Mouse (Mus musculus) neural tube, embryonic 14.5 days (tissue): ENCODE measurements around the gene Yy1. TPM values are rescaled to one million over a fixed set of nuclear protein-coding genes. Genes with fewer than 3 reads are reported as not detected.
"Not testable (repeated sequence)": the region's sequence is repeated elsewhere in the genome, so short reads cannot be mapped to it uniquely, and the experiment has no call there.

Experiments
- ATAC-seq: fragments of 200-750 bp; cut with Nextera tagmentation; 2 replicates; pipeline ENCODE4 v1.8.0; 2017; ENCODE audit warnings: low read depth, mild to moderate bottlenecking, moderate TSS enrichment, moderate library complexity
- H3K27ac ChIP-seq: fragments of 300-500 bp; sonication (generic); 2 replicates; pipeline ENCODE4 v1.5.1; 2014; ENCODE audit warnings: low read depth, mild to moderate bottlenecking, control low read depth, low read length, moderate library complexity, mixed read lengths
- H3K27me3 ChIP-seq: fragments of 300-500 bp; sonication (generic); 2 replicates; pipeline ENCODE4 v1.6.1; 2014; ENCODE audit warnings: low read length; ENCODE audit not compliant: control insufficient read depth, insufficient read depth
- H3K36me3 ChIP-seq: fragments of 300-500 bp; sonication (generic); 2 replicates; pipeline ENCODE4 v1.6.1; 2014; ENCODE audit warnings: low read length, mixed read lengths; ENCODE audit not compliant: control insufficient read depth, insufficient read depth
- H3K4me1 ChIP-seq: fragments of 300-500 bp; sonication (generic); 2 replicates; pipeline ENCODE4 v1.6.1; 2014; ENCODE audit warnings: low read length; ENCODE audit not compliant: control insufficient read depth, insufficient read depth
- H3K4me2 ChIP-seq: fragments of 300-500 bp; sonication (generic); 2 replicates; pipeline ENCODE4 v1.6.1; 2014; ENCODE audit warnings: mild to moderate bottlenecking, low read depth, low read length, control low read depth
- H3K4me3 ChIP-seq: fragments of 300-500 bp; sonication (generic); 2 replicates; pipeline ENCODE4 v1.5.1; 2014; ENCODE audit warnings: low read depth, low read length, control low read depth, mixed read lengths
- H3K9ac ChIP-seq: fragments of 300-500 bp; sonication (generic); replicated peaks from 2 replicates; pipeline ENCODE4 v1.6.1; 2014; ENCODE audit warnings: low read depth, mild to moderate bottlenecking, control low read depth, low read length, mixed read lengths
- H3K9me3 ChIP-seq: fragments of 300-500 bp; sonication (generic); 2 replicates; pipeline ENCODE4 v1.6.1; 2016; ENCODE audit warnings: low read length; ENCODE audit not compliant: control insufficient read depth
- WGBS: fragments of 180-500 bp; shearing (Covaris S2); extraction: QIAGEN DNeasy Blood & Tissue Kit; methylation state at CpG from one replicate; pipeline ENCODE4 v1.1.7; 2014; 5-methylcytosine and 5-hydroxymethylcytosine counted together
- polyA plus RNA-seq: library from polyadenylated mRNA; unstranded; fragments of >200 nt; fragmentation: Nextera tagmentation; extraction: Ambion mirVana; gene quantifications from 2 replicates; pipeline ENCODE4 v1.2.1, GENCODE M21; 2014

Yy1 gene
- polyA plus RNA-seq, 1 experiment from 2014 or later, result 14.9 TPM

- ATAC-seq, result peak; percentile 25; the same call in 1 of the 2 replicates
- no peaks in the 10 kb centered on the region for H3K36me3 ChIP-seq
- peak overlapping the region; percentile 39; the same call in 1 of the 2 replicates for H3K27ac ChIP-seq
- 1% methylated on average over 51 of the region's 51 CpGs for WGBS
- H3K9me3 ChIP-seq, result no peaks in the 10 kb centered on the region
- H3K27me3 ChIP-seq, result no peaks in the 10 kb centered on the region
- H3K4me2 ChIP-seq, result peak overlapping the region; percentile 87
- H3K4me1 ChIP-seq, result peaks cover 36% of the 10 kb centered on the region
- peak overlapping the region; percentile 73 for H3K4me3 ChIP-seq
- peak overlapping the region; percentile 78 for H3K9ac ChIP-seq
Measured at GRCm38 (mm10) chr12:108835208-108835839, 42.6 kb downstream of the Yy1 start.

DNA sequence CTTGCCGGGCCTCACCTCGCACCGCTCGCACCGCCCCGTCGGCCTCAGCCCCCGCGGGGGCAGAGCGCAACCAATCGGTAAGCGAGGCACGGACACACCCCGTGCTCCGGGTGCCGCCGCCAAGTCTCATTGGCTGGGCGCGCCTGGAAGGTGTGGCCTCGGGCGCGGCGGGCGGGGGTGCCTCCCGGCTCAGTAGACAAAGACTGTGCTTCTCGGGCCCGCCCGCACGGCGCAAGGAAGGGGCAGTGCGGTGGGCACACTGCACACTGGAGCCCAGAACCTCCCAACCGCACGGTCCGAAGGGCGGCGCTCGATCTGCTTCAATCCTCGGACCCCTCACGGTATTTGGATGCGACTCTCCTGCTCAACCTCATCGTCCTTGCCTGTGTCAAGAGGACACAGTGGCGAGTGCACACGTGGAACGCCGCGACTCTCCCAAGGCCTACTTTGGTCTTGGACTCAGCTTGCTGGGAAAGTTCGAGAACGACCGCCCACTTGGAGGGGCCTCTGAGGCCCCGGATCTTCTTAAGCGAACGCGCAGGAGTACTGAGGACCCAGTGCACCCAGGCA is 43.2 kb downstream of the Yy1 start, which contains the start of the genes Slc25a29 and Slc25a47:
Gene Slc25a29, minus strand, starts transcription at position 44 of the 570 bp plus-strand sequence.
Gene Slc25a47, plus strand, starts transcription at position 207 of the 570 bp plus-strand sequence.
- peak; percentile 98 for ATAC-seq
- Histone ChIP-seq H3K4me3 (peak within 1 kb of the TSS; percentile 73), H3K27me3 (no peaks in the 10 kb centered on the region), H3K4me2 (peak within 1 kb of the TSS; percentile 87), H3K9me3 (no peaks in the 10 kb centered on the region), H3K36me3 (peaks cover 1% of the 10 kb centered on the region; the same call in 1 of the 2 replicates), H3K27ac (peak within 1 kb of the TSS; percentile 83), H3K4me1 (peaks cover 36% of the 10 kb centered on the region), H3K9ac (peak within 1 kb of the TSS; percentile 78)
- WGBS, result under 1% methylated on average over 53 of the region's 53 CpGs

DNA sequence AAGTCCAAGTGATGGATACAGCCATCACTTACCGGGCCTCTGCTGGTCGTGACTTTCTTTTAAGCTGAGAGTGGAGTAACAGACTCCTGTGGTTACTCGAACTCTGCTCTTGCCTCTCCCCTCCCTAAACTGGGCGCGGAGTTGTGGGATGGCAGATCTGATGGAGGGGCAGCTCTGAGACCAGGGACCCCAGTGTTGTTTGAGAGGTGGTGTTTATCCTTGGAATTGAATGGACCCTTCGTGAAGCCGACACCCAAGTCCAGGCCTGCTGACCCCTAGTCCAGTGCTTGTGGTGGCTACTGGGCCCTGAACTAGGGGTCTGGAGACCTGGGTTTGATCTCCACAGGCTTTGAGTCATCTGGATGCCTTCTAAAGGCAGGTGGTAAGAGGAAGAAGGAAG is 43.9 kb downstream of the Yy1 start:
- peak overlapping the region; percentile 78 for H3K9ac ChIP-seq
- H3K4me2 ChIP-seq, result peak overlapping the region; percentile 87
- H3K36me3 ChIP-seq, result peaks cover 8% of the 10 kb centered on the region; the same call in 1 of the 2 replicates
- WGBS, result 68% methylated on average over 7 of the region's 7 CpGs
- ATAC-seq, result no peak
- peak overlapping the region; percentile 73 for H3K4me3 ChIP-seq
- peaks cover 36% of the 10 kb centered on the region for H3K4me1 ChIP-seq
- H3K9me3 ChIP-seq, result no peaks in the 10 kb centered on the region
- peak overlapping the region; percentile 83; the same call in 1 of the 2 replicates for H3K27ac ChIP-seq
- no peaks in the 10 kb centered on the region for H3K27me3 ChIP-seq

GRCm38 (mm10) chr12:108841181-108841580 is 48.4 kb downstream of the Yy1 start:
- Histone ChIP-seq H3K9me3 (no peaks in the 10 kb centered on the region), H3K4me3 (no peak overlapping the region), H3K36me3 (peaks cover 18% of the 10 kb centered on the region), H3K4me2 (no peak overlapping the region), H3K9ac (no peak overlapping the region), H3K4me1 (peaks cover 19% of the 10 kb centered on the region), H3K27me3 (no peaks in the 10 kb centered on the region), H3K27ac (no peak overlapping the region)
- 92% methylated on average over 6 of the region's 6 CpGs for WGBS
- ATAC-seq, result no peak

GRCm38 (mm10) chr12:108842663-108843062 is 49.9 kb downstream of the Yy1 start:
- H3K4me1 ChIP-seq, result peaks cover 6% of the 10 kb centered on the region
- WGBS, result 93% methylated on average over 7 of the region's 7 CpGs
- H3K9me3 ChIP-seq, result no peaks in the 10 kb centered on the region
- peaks cover 18% of the 10 kb centered on the region for H3K36me3 ChIP-seq
- H3K27me3 ChIP-seq, result no peaks in the 10 kb centered on the region
- H3K4me3 ChIP-seq, result no peak overlapping the region
- H3K27ac ChIP-seq, result no peak overlapping the region
- no peak overlapping the region for H3K4me2 ChIP-seq
- no peak overlapping the region for H3K9ac ChIP-seq
- ATAC-seq, result no peak

GRCm38 (mm10) chr12:108848033-108848432 is 55.3 kb downstream of the Yy1 start:
- not testable (repeated sequence) for H3K9me3 ChIP-seq, H3K4me3 ChIP-seq, H3K9ac ChIP-seq, H3K36me3 ChIP-seq, H3K27ac ChIP-seq, H3K4me1 ChIP-seq, ATAC-seq, H3K27me3 ChIP-seq, H3K4me2 ChIP-seq
- 96% methylated on average over 3 of the region's 3 CpGs for WGBS

DNA sequence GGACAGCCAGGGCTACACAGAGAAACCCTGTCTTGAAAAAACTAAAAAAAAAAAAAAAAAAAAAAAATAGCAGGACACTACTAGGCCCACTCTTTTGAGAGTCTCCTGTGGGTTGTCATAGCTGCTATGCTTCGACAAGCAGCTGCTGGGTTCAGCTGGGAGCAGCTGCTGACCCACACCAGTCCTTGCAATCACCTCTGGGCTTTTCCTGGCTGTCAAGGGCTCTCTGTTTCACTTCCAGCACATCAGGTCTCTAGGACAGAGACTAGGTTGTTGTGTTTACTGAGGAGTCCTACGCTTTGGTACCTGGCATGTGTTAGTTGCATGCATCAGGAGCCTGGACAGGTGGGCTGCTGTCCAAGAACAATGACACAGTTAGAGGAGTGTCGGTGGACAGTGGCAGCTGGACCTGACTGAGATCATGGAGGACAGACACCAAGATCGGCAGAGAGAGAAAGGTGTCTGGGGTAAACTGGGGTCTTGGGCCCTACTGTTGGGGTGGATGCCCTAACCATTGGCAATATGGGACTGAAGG is 56.8 kb downstream of the Yy1 start:
- Histone ChIP-seq H3K27me3 (no peaks in the 10 kb centered on the region), H3K36me3 (no peaks in the 10 kb centered on the region), H3K9ac (no peak overlapping the region), H3K27ac (no peak overlapping the region), H3K4me2 (no peak overlapping the region), H3K4me1 (0 out of 2 replicates have a peak, but pooled peaks cover 5% of the 10 kb centered on the region), H3K4me3 (no peak overlapping the region), H3K9me3 (no peaks in the 10 kb centered on the region)
- ATAC-seq, result no peak
- WGBS, result 89% methylated on average over 4 of the region's 4 CpGs

DNA sequence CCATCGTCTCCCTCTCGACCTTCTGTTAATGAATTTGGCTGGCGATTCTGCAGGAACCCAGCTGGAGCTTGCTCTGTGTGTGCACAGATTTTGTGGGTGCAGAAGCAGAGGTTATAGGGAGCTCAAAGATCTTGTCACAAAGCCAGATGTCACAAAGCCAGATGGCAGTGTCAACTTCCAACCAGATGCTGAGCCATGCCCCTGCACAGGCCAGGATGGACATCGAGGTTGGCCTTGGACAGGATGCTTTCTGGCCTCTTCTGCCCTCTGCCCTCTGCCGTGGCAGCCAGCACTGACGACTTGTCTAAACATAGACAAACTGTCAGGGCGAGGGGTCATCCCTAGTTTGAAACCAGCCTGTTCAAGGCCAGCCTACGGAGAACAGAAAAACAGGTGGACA is 57.4 kb downstream of the Yy1 start:
- Histone ChIP-seq H3K27ac (no peak overlapping the region), H3K9me3 (no peaks in the 10 kb centered on the region), H3K4me1 (0 out of 2 replicates have a peak, but pooled peaks cover 5% of the 10 kb centered on the region), H3K27me3 (no peaks in the 10 kb centered on the region), H3K9ac (no peak overlapping the region), H3K4me2 (no peak overlapping the region), H3K4me3 (no peak overlapping the region), H3K36me3 (no peaks in the 10 kb centered on the region)
- ATAC-seq, result no peak
- WGBS, result 51% methylated on average over 8 of the region's 8 CpGs

- Histone ChIP-seq H3K36me3 (no peaks in the 10 kb centered on the region), H3K4me2 (no peak overlapping the region), H3K9ac (no peak overlapping the region), H3K4me1 (0 out of 2 replicates have a peak, but pooled peaks cover 5% of the 10 kb centered on the region), H3K27ac (no peak overlapping the region), H3K4me3 (no peak overlapping the region), H3K27me3 (no peaks in the 10 kb centered on the region), H3K9me3 (no peaks in the 10 kb centered on the region)
- ATAC-seq, result no peak
- WGBS, result 93% methylated on average over 8 of the region's 8 CpGs
Measured at GRCm38 (mm10) chr12:108850886-108851285, 58.1 kb downstream of the Yy1 start.
